Mouse (Mus musculus): ENCODE results near the gene Lmna.

DNA sequence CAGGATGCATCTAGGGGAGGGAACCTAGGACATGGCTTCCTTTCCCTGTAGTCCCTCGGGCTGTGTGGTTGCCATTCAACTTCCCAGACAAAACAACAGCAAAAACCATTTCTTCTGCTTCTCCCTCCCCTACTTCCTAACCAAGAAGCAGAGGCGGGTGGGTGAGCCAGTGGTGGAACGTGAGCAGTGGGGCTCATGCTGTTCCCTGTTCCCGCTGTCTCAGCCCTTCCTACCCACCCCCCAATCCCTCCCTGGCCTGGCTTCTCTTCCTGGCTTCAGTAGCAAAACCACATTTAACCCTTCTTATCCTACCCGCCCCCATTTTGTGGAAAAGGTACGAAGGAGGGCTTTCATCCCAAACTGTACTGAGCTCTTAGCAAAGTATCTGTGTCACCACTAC is 4.7 kb downstream of the Lmna start:
- no peak for TF ChIP-seq CTCF (IDR thresholded peaks at IDR 0.05; ENCODE audit: low read depth)
- TF ChIP-seq EP300 (optimal IDR thresholded peaks at IDR 0.05) = no peak

Data from stomach, postnatal 0 days (tissue).